ENCODE assay signal across 8 mouse cellular contexts in the genomic region with DNA sequence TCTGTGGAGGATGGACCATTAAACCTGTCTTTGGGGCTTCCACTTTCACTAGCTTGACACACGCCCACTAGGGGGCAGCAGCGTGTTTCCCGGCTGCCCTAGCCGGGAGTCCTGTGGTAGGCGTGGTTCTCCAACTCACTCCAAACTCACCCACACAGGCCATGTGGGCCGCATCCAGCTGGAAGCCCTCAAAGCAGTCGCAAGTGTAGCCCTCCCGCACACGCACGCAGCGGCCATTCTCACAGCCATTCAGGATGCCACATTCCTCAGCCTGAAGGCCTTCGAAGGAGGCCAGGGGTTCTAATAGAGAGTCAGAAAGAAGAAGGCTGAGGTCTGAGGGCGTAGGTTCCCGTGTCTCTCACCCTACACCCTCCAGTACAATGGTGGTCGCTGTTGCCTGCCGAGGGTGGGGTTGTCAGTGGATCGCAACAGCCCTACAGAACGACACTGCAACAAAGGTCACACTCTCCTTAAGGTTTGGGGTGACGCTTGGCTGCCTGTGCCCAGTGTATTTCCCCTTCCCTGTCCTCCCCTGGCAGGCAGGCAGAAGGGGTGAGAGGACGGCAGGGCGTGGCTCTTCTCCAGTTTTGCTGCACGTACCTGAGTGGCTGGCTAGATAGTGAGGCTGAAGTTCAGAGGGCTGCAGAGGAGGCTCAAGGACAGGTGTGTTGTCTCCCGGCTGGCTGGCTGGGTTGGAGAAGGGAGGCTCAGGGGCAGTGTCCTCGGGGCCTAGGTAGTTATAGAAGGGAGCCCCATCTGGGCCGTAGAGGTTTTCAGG. TPM values are rescaled to one million over a fixed set of nuclear protein-coding genes. Genes with fewer than 3 reads are reported as not detected.
DNase-seq lines count a peak whose midpoint lies in the region; ATAC-seq and TF ChIP-seq lines count a peak whose summit lies in the region.

No protein-coding gene starts in this region.

- peak; percentile 81 to 96 for TF ChIP-seq CTCF in CH12.LX (conservative IDR thresholded peaks at IDR 0.05 in 1 of 2, IDR thresholded peaks at IDR 0.05 in 1 of 2; ENCODE audit: low read depth in 2 of 2, low read length in 2 of 2)

- peak overlapping the region; percentile 23; the same call in 1 of the 2 replicates for H3K4me2 ChIP-seq in CH12.LX (ENCODE audit: insufficient read depth, low read depth, poor library complexity, severe bottlenecking)
- peak overlapping the region; percentile 34; the same call in 1 of the 2 replicates for H3K4me2 ChIP-seq in forebrain, embryonic 11.5 days (ENCODE audit: low read depth, low read length, severe bottlenecking)
- H3K4me2 ChIP-seq in heart, embryonic 16.5 days (ENCODE audit: low read depth, low read length), result peak overlapping the region; percentile 45
- H3K4me2 ChIP-seq in liver, embryonic 13.5 days, result peak overlapping the region; percentile 20; the same call in 1 of the 2 replicates
- H3K4me2 ChIP-seq in stomach, embryonic 15.5 days, result peak overlapping the region; percentile 52

- in situ Hi-C loops in CH12.LX (cut with MboI; ENCODE audit: low pct_ligation_motif_present, low pct_unique_long_range_greater_than_20kb, low sequenced_read_pairs), result no loop called here

- peak; percentile 85 for TF ChIP-seq RAD21 in CH12.LX (IDR thresholded peaks at IDR 0.05; ENCODE audit: low read depth, low read length)

- DNase-seq in CH12.LX (ENCODE audit: extremely low read depth), result peak; percentile 90
- DNase-seq in c-Kit-positive CD71-negative TER-119-negative erythroid progenitor cells, embryonic 14.5 days (ENCODE audit: low read depth), result peak; percentile 84
- peak; percentile 94 for DNase-seq in forebrain, embryonic 11.5 days (ENCODE audit: low spot score)
- peak; percentile 91 to 92 for DNase-seq in kidney, postnatal 25 days
- peak; percentile 79 for DNase-seq in liver, embryonic 13.5 days
- peak; percentile 89 for DNase-seq in neural tube, embryonic 10.5 days (ENCODE audit: extremely low spot score, low spot score)

- TF ChIP-seq POLR2A in CH12.LX (IDR thresholded peaks at IDR 0.05; ENCODE audit: low read depth, low read length), result no peak

- no peaks in the 10 kb centered on the region for H3K27me3 ChIP-seq in CH12.LX (replicated peaks)
- no peaks in the 10 kb centered on the region for H3K27me3 ChIP-seq in forebrain, embryonic 11.5 days (ENCODE audit: control insufficient read depth, insufficient read depth, low read length)
- H3K27me3 ChIP-seq in heart, embryonic 16.5 days (ENCODE audit: control insufficient read depth, insufficient read depth, low read length), result peaks cover 50% of the 10 kb centered on the region
- H3K27me3 ChIP-seq in liver, embryonic 13.5 days, result peaks cover 14% of the 10 kb centered on the region
- H3K27me3 ChIP-seq in stomach, embryonic 15.5 days (replicated peaks), result 0 out of 2 replicates have a peak, but pooled peaks cover 5% of the 10 kb centered on the region

- no peak overlapping the region for H3K4me3 ChIP-seq in CH12.LX (replicated peaks in 1 of 3; ENCODE audit: low read depth in 2 of 3, low read length in 2 of 3, poor library complexity in 1 of 3)
- H3K4me3 ChIP-seq in forebrain, embryonic 11.5 days (ENCODE audit: low read depth, low read length), result no peak overlapping the region
- no peak overlapping the region for H3K4me3 ChIP-seq in heart, embryonic 16.5 days (ENCODE audit: low read length)
- no peak overlapping the region for H3K4me3 ChIP-seq in liver, embryonic 13.5 days (replicated peaks)
- 0 out of 2 replicates have a peak overlapping the region, but pooled peaks have one; percentile 14 for H3K4me3 ChIP-seq in stomach, embryonic 15.5 days (replicated peaks)

- H3K79me2 ChIP-seq in CH12.LX (replicated peaks; ENCODE audit: control insufficient read depth, extremely low read depth, insufficient read depth, poor library complexity, severe bottlenecking), result no peaks in the 10 kb centered on the region

- no peak overlapping the region for H3K27ac ChIP-seq in CH12.LX (ENCODE audit: insufficient read depth, low read depth)
- H3K27ac ChIP-seq in forebrain, embryonic 11.5 days (ENCODE audit: low read depth, low read length), result no peak overlapping the region
- H3K27ac ChIP-seq in heart, embryonic 16.5 days (ENCODE audit: low read length), result no peak overlapping the region
- no peak overlapping the region for H3K27ac ChIP-seq in liver, embryonic 13.5 days
- no peak overlapping the region for H3K27ac ChIP-seq in stomach, embryonic 15.5 days

- no peak for TF ChIP-seq EP300 in CH12.LX (IDR thresholded peaks at IDR 0.05; ENCODE audit: low read length)

- WGBS in forebrain, embryonic 11.5 days, result 34% methylated on average over 25 of the region's 25 CpGs
- WGBS in heart, embryonic 16.5 days, result 28% methylated on average over 25 of the region's 25 CpGs
- WGBS in liver, embryonic 13.5 days (ENCODE audit: insufficient replicate concordance), result 27% methylated on average over 25 of the region's 25 CpGs
- WGBS in stomach, embryonic 15.5 days, result 24% methylated on average over 25 of the region's 25 CpGs

- H3K4me1 ChIP-seq in CH12.LX (ENCODE audit: control insufficient read depth in 1 of 2, insufficient read depth in 2 of 2), result peaks cover 5 to 18% of the 10 kb centered on the region in 2 experiments
- peaks cover 5% of the 10 kb centered on the region; the same call in 1 of the 2 replicates for H3K4me1 ChIP-seq in forebrain, embryonic 11.5 days (replicated peaks; ENCODE audit: control insufficient read depth, insufficient read depth, low read length)
- peaks cover 3% of the 10 kb centered on the region; the same call in 1 of the 2 replicates for H3K4me1 ChIP-seq in heart, embryonic 16.5 days (ENCODE audit: control insufficient read depth, insufficient read depth, low read length)
- peaks cover 13% of the 10 kb centered on the region for H3K4me1 ChIP-seq in liver, embryonic 13.5 days (replicated peaks)
- H3K4me1 ChIP-seq in stomach, embryonic 15.5 days, result peaks cover 8% of the 10 kb centered on the region

- no peaks in the 10 kb centered on the region for H3K9me3 ChIP-seq in CH12.LX (replicated peaks; ENCODE audit: low read length)
- H3K9me3 ChIP-seq in forebrain, embryonic 11.5 days (ENCODE audit: control insufficient read depth, low read length), result no peaks in the 10 kb centered on the region
- H3K9me3 ChIP-seq in heart, embryonic 16.5 days (replicated peaks; ENCODE audit: control insufficient read depth, low read length), result no peaks in the 10 kb centered on the region
- H3K9me3 ChIP-seq in liver, embryonic 13.5 days (replicated peaks), result no peaks in the 10 kb centered on the region
- no peaks in the 10 kb centered on the region for H3K9me3 ChIP-seq in stomach, embryonic 15.5 days

- dilution Hi-C loops in CH12.LX (cut with MboI; ENCODE audit: extremely low pct_ligation_motif_present, extremely low pct_unique_long_range_greater_than_20kb, low sequenced_read_pairs), result no loop called here

- H3K9ac ChIP-seq in CH12.LX (ENCODE audit: insufficient read depth, low read depth), result no peak overlapping the region
- no peak overlapping the region for H3K9ac ChIP-seq in forebrain, embryonic 11.5 days (ENCODE audit: low read length)
- H3K9ac ChIP-seq in heart, embryonic 16.5 days (ENCODE audit: low read length), result peak overlapping the region; percentile 46; the same call in 1 of the 2 replicates
- H3K9ac ChIP-seq in liver, embryonic 13.5 days, result peak overlapping the region; percentile 12; the same call in 1 of the 2 replicates
- no peak overlapping the region for H3K9ac ChIP-seq in stomach, embryonic 15.5 days

- H3K36me3 ChIP-seq in CH12.LX (replicated peaks in 1 of 2; ENCODE audit: control insufficient read depth in 1 of 2, insufficient read depth in 1 of 2, low read length in 1 of 2), result no peaks in the 10 kb centered on the region
- no peaks in the 10 kb centered on the region for H3K36me3 ChIP-seq in forebrain, embryonic 11.5 days (ENCODE audit: control insufficient read depth, insufficient read depth, low read length)
- H3K36me3 ChIP-seq in heart, embryonic 16.5 days (ENCODE audit: control insufficient read depth, insufficient read depth), result no peaks in the 10 kb centered on the region
- H3K36me3 ChIP-seq in liver, embryonic 13.5 days, result no peaks in the 10 kb centered on the region
- no peaks in the 10 kb centered on the region for H3K36me3 ChIP-seq in stomach, embryonic 15.5 days

- peak; percentile 83 for ATAC-seq in forebrain, embryonic 11.5 days (replicated peaks; ENCODE audit: low FRiP score)
- ATAC-seq in heart, embryonic 16.5 days (replicated peaks; ENCODE audit: extremely low read depth, insufficient read depth, low FRiP score), result peak; percentile 69
- peak; percentile 79 for ATAC-seq in liver, embryonic 13.5 days (ENCODE audit: low read depth)
- ATAC-seq in stomach, embryonic 15.5 days (ENCODE audit: insufficient read depth, low FRiP score, low read depth), result peak; percentile 89

TF ChIP-seq in CH12.LX, 34 proteins besides CTCF, POLR2A, EP300 and RAD21 (continues in another document):
- TF ChIP-seq TCF12 (IDR thresholded peaks at IDR 0.05; ENCODE audit: low read depth, low read length), result peak; percentile 41; the same call in 1 of the 2 replicates
- TF ChIP-seq USF2 (conservative IDR thresholded peaks at IDR 0.05; ENCODE audit: low read depth, low read length), result no peak
- no peak for TF ChIP-seq E2F4 (IDR thresholded peaks at IDR 0.05; ENCODE audit: insufficient replicate concordance, low read depth, low read length)
- TF ChIP-seq MEF2A (IDR thresholded peaks at IDR 0.05; ENCODE audit: borderline replicate concordance, low read depth, low read length), result peak; percentile 28; the same call in 1 of the 2 replicates
- TF ChIP-seq MAX (IDR thresholded peaks at IDR 0.05; ENCODE audit: low read length), result peak; percentile 62; the same call in 1 of the 2 replicates
- TF ChIP-seq SMC3 (IDR thresholded peaks at IDR 0.05; ENCODE audit: low read depth, low read length), result peak; percentile 86

RNA-seq across cellular contexts. Expression of a gene that starts 11.7 kb away (rescaled TPM):
- 59.1 and 59.7 TPM in 2 replicates for total RNA-seq in CH12.LX (2012; rRNA removed)
- 75.3 and 90.4 TPM in 2 replicates for total RNA-seq in CH12.LX (2014; rRNA removed)
- polyA plus RNA-seq in CH12.LX (2012; ENCODE audit: insufficient read length, low read depth), result 50.4 and 55.1 TPM in 2 replicates
- polyA plus RNA-seq in forebrain, embryonic 11.5 days (2014; fragmentation: Nextera tagmentation; extraction: Ambion mirVana), result 156 and 162 TPM in 2 replicates
- polyA plus RNA-seq in heart, embryonic 16.5 days (2015; fragmentation: Nextera tagmentation; extraction: Ambion mirVana), result 157 and 160 TPM in 2 replicates
- 105 and 111 TPM in 2 replicates for polyA plus RNA-seq in liver, embryonic 13.5 days (2015; fragmentation: Nextera tagmentation; extraction: Ambion mirVana)
- polyA plus RNA-seq in stomach, embryonic 15.5 days (2015; fragmentation: Nextera tagmentation; extraction: Ambion mirVana), result 119 and 125 TPM in 2 replicates

RNA-seq across cellular contexts. Expression of a gene that starts 11.8 kb away (rescaled TPM):
- 63.7 and 73.4 TPM in 2 replicates for total RNA-seq in CH12.LX (2012; rRNA removed)
- total RNA-seq in CH12.LX (2014; rRNA removed), result 97.5 and 98.5 TPM in 2 replicates
- 80.3 and 89.0 TPM in 2 replicates for polyA plus RNA-seq in CH12.LX (2012; ENCODE audit: insufficient read length, low read depth)
- polyA plus RNA-seq in forebrain, embryonic 11.5 days (2014; fragmentation: Nextera tagmentation; extraction: Ambion mirVana), result 72.3 and 73.1 TPM in 2 replicates
- polyA plus RNA-seq in heart, embryonic 16.5 days (2015; fragmentation: Nextera tagmentation; extraction: Ambion mirVana), result 52.8 and 59.4 TPM in 2 replicates
- 23.5 and 24.5 TPM in 2 replicates for polyA plus RNA-seq in liver, embryonic 13.5 days (2015; fragmentation: Nextera tagmentation; extraction: Ambion mirVana)
- 62.1 and 67.8 TPM in 2 replicates for polyA plus RNA-seq in stomach, embryonic 15.5 days (2015; fragmentation: Nextera tagmentation; extraction: Ambion mirVana)

Comparison
In these comparisons a context has a peak if more than half of its experiments do, and no peak if none do; other contexts are left out.
1. H3K9ac ChIP-seq: peak in heart, embryonic 16.5 days (single experiment) and liver, embryonic 13.5 days (single experiment); none in CH12.LX (single experiment), forebrain, embryonic 11.5 days (single experiment) and stomach, embryonic 15.5 days (single experiment).
2. Peak in every context shown above with its lines, with median percentiles within 50 percentile points of each other: DNase-seq, H3K4me2 ChIP-seq and ATAC-seq.